Mouse (Mus musculus): Measurements from ENCODE around the gene Syt12. TPM values are rescaled to one million over a fixed set of nuclear protein-coding genes. Genes with fewer than 3 reads are reported as not detected.

Syt12 gene
- polyA plus RNA-seq, 1 experiment from 2014 or later, result 1.8 TPM

DNA sequence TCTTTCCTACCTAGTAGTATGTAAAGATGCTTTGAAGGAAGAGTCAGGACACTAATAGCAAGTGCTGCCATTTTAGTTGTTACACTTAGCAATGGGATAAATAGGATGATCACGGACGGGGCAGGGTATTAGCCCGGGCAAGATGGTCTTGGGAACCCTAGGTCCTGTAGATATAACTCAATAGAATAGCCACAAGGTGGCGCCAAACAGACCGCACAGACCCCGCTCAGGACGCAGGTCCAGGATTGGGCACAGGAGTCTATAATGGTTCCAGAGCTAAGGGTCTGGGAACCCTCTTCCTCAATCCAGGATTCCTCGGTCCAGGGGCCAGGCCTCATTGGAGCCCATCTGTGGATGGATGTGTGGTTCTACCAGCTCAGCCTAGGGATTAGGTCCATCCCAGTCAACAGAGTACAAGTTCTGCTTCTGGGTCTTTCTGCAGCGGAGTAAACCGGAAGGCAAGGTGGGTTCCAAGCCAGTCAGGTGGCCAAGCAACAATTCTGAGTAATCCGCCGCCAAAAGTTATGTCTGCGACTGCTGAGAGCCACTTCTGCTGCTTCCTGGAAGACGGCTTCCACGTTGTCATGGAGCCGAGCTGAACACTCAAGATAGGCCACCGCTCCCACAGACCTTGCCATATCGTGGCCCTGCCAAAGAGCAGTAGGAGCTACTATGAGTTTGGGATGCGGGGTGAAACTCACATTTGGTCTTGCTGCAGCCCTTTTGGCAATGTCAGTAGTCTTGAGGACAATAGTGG, 51.5 kb downstream of the Syt12 start:
- DNase-seq (peak; percentile 79), ATAC-seq (ENCODE audit: insufficient read depth) (no peak)
- Histone ChIP-seq H3K4me3 (ENCODE audit: low read depth, low read length) (no peak overlapping the region), H3K9me3 (ENCODE audit: low read depth, low read length) (no peaks in the 10 kb centered on the region), H3K36me3 (ENCODE audit: insufficient read depth) (peaks cover 49% of the 10 kb centered on the region), H3K4me2 (no peak overlapping the region), H3K27me3 (ENCODE audit: insufficient read depth, low read length) (no peaks in the 10 kb centered on the region), H3K4me1 (ENCODE audit: insufficient read depth) (no peaks in the 10 kb centered on the region), H3K27ac (ENCODE audit: low read depth) (no peak overlapping the region), H3K9ac (no peak overlapping the region)
- 73% methylated on average over 19 of the region's 19 CpGs for WGBS
- TF ChIP-seq CTCF (IDR thresholded peaks at IDR 0.05; ENCODE audit: low read depth), result peak; percentile 55

DNA sequence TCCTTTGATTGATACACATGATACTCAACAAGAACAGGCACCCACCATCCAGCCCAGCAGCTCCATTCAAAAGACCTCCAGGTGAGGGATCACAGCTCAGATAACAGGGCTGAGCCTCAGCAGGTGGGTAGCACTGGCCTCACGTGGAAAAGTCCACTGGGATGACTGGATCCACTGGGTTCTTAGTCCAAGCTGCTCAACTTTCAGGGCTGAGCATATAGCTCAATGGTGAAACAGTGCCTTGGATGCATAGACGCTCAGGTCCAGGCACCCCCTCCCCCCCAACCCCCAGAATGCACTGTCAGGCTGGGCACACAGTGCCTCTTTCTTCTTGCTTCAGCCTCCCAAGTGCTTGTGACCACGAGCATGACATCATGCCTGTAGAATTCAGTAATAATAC, 54.2 kb downstream of the Syt12 start:
- peaks cover 38% of the 10 kb centered on the region for H3K36me3 ChIP-seq (ENCODE audit: insufficient read depth)
- DNase-seq, result no peak

DNA sequence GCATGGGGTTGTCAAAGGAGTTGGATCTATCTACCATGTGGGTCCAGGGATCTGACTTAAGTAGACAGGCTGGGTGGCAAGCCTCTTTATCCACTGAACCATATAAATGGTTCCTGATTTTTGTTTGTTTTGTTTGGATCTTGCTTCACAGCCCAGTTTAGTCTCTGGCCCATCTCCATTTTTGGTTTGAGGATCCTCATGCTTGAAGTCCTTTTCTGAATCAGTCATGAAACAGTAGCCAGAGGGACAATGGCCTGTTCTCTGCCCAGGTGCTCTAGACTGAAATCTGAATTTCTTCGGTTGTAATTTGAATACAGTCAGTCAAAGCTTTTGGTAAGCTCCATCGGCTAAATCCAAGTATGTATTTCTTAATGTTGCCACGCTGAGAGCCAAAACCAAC, 54.7 kb downstream of the Syt12 start:
- no peak for TF ChIP-seq CTCF (IDR thresholded peaks at IDR 0.05; ENCODE audit: low read depth)
- H3K27ac ChIP-seq (ENCODE audit: low read depth), result no peak overlapping the region
- WGBS, result 92% methylated on average over 3 of the region's 3 CpGs
- no peak for DNase-seq
- H3K4me2 ChIP-seq, result no peak overlapping the region
- H3K9me3 ChIP-seq (ENCODE audit: low read depth, low read length), result no peaks in the 10 kb centered on the region
- no peaks in the 10 kb centered on the region for H3K27me3 ChIP-seq (ENCODE audit: insufficient read depth, low read length)
- no peak for ATAC-seq (ENCODE audit: insufficient read depth)
- H3K36me3 ChIP-seq (ENCODE audit: insufficient read depth), result peaks cover 34% of the 10 kb centered on the region
- H3K4me1 ChIP-seq (ENCODE audit: insufficient read depth), result no peaks in the 10 kb centered on the region
- no peak overlapping the region for H3K4me3 ChIP-seq (ENCODE audit: low read depth, low read length)
- no peak overlapping the region for H3K9ac ChIP-seq

More for the DNA sequence above, 54.2 kb downstream of the Syt12 start:
- 65% methylated on average over 3 of the region's 3 CpGs for WGBS
- Histone ChIP-seq H3K9me3 (ENCODE audit: low read depth, low read length) (no peaks in the 10 kb centered on the region), H3K27ac (ENCODE audit: low read depth) (no peak overlapping the region), H3K4me3 (ENCODE audit: low read depth, low read length) (no peak overlapping the region), H3K27me3 (ENCODE audit: insufficient read depth, low read length) (no peaks in the 10 kb centered on the region), H3K9ac (no peak overlapping the region), H3K4me2 (no peak overlapping the region), H3K4me1 (ENCODE audit: insufficient read depth) (no peaks in the 10 kb centered on the region)
- TF ChIP-seq CTCF (IDR thresholded peaks at IDR 0.05; ENCODE audit: low read depth), result no peak
- no peak for ATAC-seq (ENCODE audit: insufficient read depth)

DNA sequence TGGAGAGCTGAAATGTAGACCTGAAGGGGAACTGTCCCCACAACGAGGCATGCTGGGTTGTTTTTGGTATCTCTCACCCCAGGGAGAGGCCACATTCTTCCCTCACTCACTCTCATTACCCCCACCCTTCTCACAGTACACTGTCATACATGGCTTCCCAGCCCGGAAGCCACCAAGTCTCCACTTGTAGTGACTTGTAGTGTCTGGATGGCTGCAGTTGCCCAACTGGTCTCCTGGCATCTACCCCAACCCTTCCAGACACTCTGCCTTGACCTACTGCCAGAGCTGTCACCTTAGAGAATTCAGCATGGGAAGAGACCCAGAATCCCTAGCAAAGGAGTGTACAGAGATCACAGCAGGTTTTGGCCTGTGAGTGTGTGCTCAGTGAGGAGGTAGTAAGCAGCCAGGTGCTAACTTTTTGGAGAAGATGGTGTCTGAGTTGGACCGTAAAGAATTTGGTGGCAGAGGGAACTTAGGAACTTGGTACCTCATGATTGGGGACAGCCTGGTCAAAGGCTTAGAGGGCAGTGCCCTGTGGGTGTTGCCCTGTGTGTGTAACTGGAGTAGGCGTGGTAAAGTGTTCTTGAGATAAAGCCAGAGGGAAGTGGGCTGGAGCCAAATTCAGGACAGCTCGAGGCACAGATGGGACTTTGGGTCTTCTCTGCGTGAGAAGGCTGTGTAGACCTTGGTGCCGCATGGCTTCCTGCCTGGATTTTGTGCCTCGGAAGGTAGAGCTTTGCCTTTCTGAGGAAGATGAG, 56.9 kb downstream of the Syt12 start:
- H3K27ac ChIP-seq (ENCODE audit: low read depth), result no peak overlapping the region
- H3K36me3 ChIP-seq (ENCODE audit: insufficient read depth), result peaks cover 21% of the 10 kb centered on the region
- no peak overlapping the region for H3K4me3 ChIP-seq (ENCODE audit: low read depth, low read length)
- no peaks in the 10 kb centered on the region for H3K9me3 ChIP-seq (ENCODE audit: low read depth, low read length)
- no peaks in the 10 kb centered on the region for H3K4me1 ChIP-seq (ENCODE audit: insufficient read depth)
- no peak for TF ChIP-seq CTCF (IDR thresholded peaks at IDR 0.05; ENCODE audit: low read depth)
- H3K4me2 ChIP-seq, result no peak overlapping the region
- ATAC-seq (ENCODE audit: insufficient read depth) (no peak), DNase-seq (no peak)
- H3K9ac ChIP-seq, result no peak overlapping the region
- 80% methylated on average over 8 of the region's 8 CpGs for WGBS
- no peaks in the 10 kb centered on the region for H3K27me3 ChIP-seq (ENCODE audit: insufficient read depth, low read length)

DNA sequence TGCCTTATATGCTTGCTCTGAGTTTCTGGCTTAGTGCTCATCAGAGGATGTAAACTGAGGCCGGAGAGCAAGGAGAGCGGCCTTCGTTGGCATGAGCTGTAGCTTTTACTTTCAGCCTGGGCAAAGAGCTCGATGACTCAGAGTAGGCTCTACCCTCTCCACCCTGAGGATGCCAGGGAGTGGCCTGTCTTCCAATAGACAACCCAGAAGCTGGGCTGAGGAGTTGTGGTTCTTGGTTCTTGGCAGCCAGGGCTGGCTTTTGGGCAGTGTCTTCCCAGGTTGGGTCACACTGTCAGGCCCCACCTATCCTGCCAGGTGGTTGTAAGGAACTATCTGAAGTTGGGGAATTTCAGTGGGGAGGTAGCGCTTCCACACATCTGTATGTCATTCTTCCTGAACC, 57.5 kb downstream of the Syt12 start:
- ATAC-seq (ENCODE audit: insufficient read depth), result no peak
- no peak for DNase-seq
- Histone ChIP-seq H3K36me3 (ENCODE audit: insufficient read depth) (peaks cover 18% of the 10 kb centered on the region), H3K27ac (ENCODE audit: low read depth) (no peak overlapping the region), H3K4me2 (no peak overlapping the region), H3K9me3 (ENCODE audit: low read depth, low read length) (no peaks in the 10 kb centered on the region), H3K4me1 (ENCODE audit: insufficient read depth) (no peaks in the 10 kb centered on the region), H3K9ac (no peak overlapping the region), H3K27me3 (ENCODE audit: insufficient read depth, low read length) (no peaks in the 10 kb centered on the region), H3K4me3 (ENCODE audit: low read depth, low read length) (no peak overlapping the region)
- TF ChIP-seq CTCF (IDR thresholded peaks at IDR 0.05; ENCODE audit: low read depth), result no peak
- 87% methylated on average over 5 of the region's 5 CpGs for WGBS

DNA sequence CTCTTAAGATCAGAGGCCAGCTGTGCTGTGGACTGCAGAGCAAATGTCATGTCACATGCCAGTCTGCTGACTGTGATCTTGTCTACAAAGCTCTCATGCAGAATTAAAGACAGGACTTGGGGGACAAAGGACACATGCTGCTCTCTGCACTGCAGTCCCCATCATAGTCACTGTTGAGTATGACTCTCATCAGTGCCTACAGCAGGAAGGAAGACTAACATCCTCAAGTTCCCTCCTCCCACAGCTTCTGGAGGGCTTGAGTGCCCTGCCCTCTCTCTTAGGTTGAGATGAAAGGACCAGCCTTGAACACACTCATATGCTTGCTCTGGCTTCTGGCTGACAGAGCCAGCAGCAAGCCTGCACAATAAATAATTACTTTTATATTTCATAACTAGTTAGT, 59.5 kb downstream of the Syt12 start:
- H3K27ac ChIP-seq (ENCODE audit: low read depth), result no peak overlapping the region
- H3K9me3 ChIP-seq (ENCODE audit: low read depth, low read length), result no peaks in the 10 kb centered on the region
- DNase-seq (no peak), ATAC-seq (ENCODE audit: insufficient read depth) (no peak)
- no peak overlapping the region for H3K9ac ChIP-seq
- H3K27me3 ChIP-seq (ENCODE audit: insufficient read depth, low read length), result no peaks in the 10 kb centered on the region
- TF ChIP-seq CTCF (IDR thresholded peaks at IDR 0.05; ENCODE audit: low read depth), result no peak
- H3K4me3 ChIP-seq (ENCODE audit: low read depth, low read length), result no peak overlapping the region
- no peaks in the 10 kb centered on the region for H3K4me1 ChIP-seq (ENCODE audit: insufficient read depth)
- H3K36me3 ChIP-seq (ENCODE audit: insufficient read depth), result peaks cover 3% of the 10 kb centered on the region; the same call in 1 of the 2 replicates
- no peak overlapping the region for H3K4me2 ChIP-seq

DNA sequence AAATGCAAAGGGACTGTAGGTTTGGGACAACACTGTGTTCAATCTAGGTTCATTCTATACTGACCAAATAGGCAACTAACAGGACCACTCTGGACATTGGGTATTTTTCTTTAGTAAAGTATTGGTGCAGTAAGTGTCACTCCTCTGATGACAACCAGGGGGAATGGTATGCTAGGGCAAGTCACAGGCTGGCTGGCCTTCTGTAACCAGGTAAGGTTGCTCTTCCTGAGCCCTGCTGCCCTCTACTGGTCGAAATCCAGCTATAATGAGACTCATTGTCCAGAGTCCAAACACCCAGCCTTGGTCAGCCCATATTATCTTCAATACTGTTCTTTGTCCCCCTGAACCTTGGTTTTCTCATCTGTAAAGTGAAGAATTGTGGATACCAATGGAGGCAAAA, 60.1 kb downstream of the Syt12 start:
- H3K4me3 ChIP-seq (ENCODE audit: low read depth, low read length), result no peak overlapping the region
- H3K9me3 ChIP-seq (ENCODE audit: low read depth, low read length), result no peaks in the 10 kb centered on the region
- H3K27ac ChIP-seq (ENCODE audit: low read depth), result no peak overlapping the region
- 0% methylated on average over 1 of the region's 1 CpGs for WGBS
- H3K4me1 ChIP-seq (ENCODE audit: insufficient read depth), result no peaks in the 10 kb centered on the region
- DNase-seq, result peak; percentile 83
- H3K36me3 ChIP-seq (ENCODE audit: insufficient read depth), result no peaks in the 10 kb centered on the region
- no peaks in the 10 kb centered on the region for H3K27me3 ChIP-seq (ENCODE audit: insufficient read depth, low read length)
- no peak overlapping the region for H3K4me2 ChIP-seq
- peak; percentile 75 for TF ChIP-seq CTCF (IDR thresholded peaks at IDR 0.05; ENCODE audit: low read depth)
- no peak overlapping the region for H3K9ac ChIP-seq
- ATAC-seq (ENCODE audit: insufficient read depth), result no peak; the same call in 1 of the 2 replicates

Measured in lung, embryonic 14.5 days (tissue).